Mouse (Mus musculus) lung, postnatal 10 days (tissue): ENCODE data around the gene Podn.
A peak's percentile ranks its signal among the peaks of the same experiment; 100 is the strongest.
"Not testable (repeated sequence)": the region's sequence is repeated elsewhere in the genome, so short reads cannot be mapped to it uniquely, and the experiment has no call there.

Experiments
- DNase-seq: peaks from one replicate; pipeline ENCODE4 v3.0.0; 2021

Podn gene

GRCm38 (mm10) chr4:108096345-108096744 is at the start of gene Podn:
Gene Podn, minus strand, starts transcription at chr4:108096445.
- DNase-seq = no peak

- not testable (repeated sequence) for DNase-seq
Measured at GRCm38 (mm10) chr4:108145554-108145953, 49.3 kb upstream of the Podn start.

DNA sequence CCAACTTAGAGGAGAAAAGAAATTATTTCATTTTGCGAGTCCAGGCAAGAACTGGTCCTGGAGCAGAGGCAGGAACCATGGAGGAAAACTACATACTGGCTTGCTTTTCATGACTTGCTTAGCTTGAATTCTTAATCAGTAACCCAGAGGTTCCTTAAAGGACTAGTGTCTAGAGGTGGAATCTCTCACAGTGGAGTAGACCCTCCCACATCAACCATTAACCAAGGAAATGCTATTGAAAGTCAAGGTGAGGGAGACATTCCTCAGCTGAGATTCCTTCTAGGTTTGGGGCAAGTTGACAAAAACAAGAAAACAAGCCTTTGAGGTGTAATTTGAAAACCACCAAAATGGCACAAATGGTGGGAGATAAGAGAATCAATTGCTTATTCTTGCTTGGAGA is 48.6 kb upstream of the Podn start, which contains the start of gene Scp2:
TSS of gene Scp2 (minus strand) at position 119 of the 400 bp plus-strand sequence.
- DNase-seq = no peak

GRCm38 (mm10) chr4:108143778-108144177 is 47.5 kb upstream of the Podn start:
- DNase-seq = no peak

DNA sequence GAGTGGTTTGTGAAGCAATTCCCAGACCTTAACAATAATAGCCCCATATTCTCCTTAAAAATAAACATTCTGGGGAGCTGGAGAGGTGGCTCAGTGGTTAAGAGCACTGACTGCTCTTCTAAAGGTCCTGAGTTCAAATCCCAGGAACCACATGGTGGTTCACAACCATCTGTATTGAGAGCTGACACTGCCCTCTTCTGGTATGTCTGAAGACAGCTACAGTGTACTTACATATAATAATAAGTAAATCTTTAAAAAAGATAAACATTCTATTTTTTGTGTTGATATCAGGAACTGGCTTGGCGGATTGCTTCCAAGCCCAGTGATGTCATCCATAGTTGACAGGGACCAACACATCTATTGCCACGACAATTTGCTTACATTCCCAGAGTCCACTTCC is 46.9 kb upstream of the Podn start:
- DNase-seq = not testable (repeated sequence)

DNA sequence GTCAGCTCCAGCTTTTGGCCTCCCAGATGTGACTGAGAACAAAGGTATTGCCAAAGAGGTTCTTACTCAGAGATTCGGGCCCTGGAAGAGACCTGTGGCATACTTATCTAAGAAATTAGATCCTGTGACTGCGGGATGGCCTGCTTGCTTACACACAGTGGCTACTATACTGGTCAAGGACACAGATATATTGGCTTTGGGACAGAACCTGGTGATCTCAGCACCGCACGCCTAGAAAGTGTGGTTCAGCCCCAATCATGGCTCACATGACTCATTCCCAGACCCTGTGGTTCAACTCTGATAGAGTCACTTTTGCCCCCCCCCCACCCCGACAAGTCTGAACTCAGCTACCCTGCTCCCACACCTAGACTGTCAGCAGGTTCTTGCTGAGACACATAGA is 40.7 kb upstream of the Podn start:
- no peak for DNase-seq

GRCm38 (mm10) chr4:108130452-108130851 is 34.2 kb upstream of the Podn start:
- DNase-seq = no peak

DNA sequence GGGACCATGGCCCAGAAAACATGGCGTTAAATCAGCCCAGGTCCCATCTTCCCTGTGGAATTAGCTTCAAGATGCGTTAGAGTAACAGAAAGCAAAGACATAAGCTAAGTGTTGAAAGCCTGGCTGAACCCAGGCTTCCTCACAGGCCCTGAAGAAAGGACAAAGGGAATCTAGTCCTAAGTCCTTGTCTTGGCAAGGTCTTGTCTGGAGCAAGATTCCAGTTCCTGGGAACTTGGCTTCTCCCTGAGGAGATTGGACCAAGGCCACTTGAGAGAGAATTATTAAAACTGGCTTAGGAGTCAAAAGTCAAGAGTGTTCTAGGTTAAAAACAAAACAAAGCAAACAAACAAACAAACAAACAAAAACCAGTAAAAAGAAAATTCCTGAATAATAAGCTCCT is 32.1 kb upstream of the Podn start:
- DNase-seq = no peak

DNA sequence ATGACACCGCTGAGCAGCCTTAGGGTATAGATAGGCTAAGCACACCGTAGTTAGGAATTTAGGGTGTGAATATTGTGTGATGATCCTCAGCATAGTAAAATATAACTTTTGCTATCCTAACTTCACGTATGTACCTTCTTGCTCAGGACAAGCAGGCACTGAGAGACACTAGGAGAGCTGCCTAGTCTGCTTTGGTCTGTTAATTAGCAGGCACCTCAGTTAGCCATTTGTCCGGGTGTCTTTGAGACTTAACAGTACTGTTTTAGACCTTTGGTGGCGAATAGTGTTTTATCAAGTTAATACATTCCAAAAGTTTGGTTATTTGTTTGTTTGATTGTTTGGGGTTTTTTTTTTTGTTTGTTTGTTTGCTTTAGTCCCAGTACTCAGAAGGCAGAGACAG is 31.3 kb upstream of the Podn start:
- DNase-seq = no peak

DNA sequence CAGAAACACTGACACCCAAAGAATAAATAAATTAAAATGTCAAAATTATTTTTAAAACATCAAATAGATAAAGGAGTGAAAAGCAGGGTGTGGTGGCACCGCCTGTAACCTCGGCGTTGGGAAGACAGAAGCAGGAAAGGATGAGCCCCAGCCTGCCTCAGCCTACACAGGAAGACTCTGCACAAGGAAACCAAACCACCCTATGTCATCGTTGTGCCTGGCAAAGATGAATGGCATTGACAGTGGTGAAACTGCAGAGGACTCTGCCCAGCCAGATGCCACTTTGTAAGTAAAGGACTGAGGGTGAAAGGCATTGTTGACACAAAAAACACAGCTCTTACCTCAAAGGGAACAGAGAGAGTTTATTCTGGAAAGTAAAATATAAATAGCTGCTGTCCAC is 30.0 kb upstream of the Podn start:
- DNase-seq = no peak

- no peak for DNase-seq
Measured at GRCm38 (mm10) chr4:108124104-108124503, 27.9 kb upstream of the Podn start.

DNA sequence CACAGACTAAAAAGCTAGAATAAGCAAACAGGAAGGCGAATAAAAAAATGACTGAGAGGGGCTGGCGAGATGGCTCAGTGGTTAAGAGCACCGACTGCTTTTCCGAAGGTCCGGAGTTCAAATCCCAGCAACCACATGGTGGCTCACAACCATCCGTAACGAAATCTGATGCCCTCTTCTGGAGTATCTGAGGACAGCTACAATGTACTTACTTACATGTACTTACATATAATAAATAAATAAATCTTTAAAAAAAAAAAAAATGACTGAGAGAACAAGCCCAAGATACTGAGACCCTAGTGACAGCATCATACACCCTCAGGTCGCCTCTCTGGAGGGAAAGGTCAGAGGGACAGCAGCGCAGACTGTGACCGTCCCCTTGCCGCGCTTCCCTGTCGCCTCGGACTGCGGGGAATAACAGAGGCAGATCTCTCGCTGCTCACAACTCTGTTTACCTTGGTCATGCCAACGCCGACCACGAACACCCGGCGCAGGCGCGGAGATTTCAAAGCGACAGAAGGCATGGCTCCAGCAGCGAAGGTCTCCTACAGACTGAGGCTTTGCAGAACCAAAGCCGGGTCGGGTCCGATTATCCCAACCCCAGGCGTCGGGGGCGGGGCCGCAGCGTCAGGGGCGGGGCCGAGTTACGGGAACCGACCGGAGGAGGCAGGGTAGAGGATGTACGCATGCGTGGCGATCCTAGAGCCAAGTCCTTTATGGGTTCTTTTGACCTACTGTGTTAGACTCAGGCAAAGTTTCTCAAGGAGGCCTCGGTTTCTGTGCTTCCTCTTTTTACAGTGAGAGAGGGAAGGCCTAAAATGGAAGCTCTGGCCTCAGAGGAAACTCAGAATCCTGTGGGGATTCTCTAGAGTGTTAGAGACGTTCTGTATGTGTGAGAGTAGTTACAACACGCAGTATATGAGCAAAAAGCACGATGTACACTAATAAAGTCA is 22.0 kb upstream of the Podn start:
- DNase-seq = peak; percentile 97

DNA sequence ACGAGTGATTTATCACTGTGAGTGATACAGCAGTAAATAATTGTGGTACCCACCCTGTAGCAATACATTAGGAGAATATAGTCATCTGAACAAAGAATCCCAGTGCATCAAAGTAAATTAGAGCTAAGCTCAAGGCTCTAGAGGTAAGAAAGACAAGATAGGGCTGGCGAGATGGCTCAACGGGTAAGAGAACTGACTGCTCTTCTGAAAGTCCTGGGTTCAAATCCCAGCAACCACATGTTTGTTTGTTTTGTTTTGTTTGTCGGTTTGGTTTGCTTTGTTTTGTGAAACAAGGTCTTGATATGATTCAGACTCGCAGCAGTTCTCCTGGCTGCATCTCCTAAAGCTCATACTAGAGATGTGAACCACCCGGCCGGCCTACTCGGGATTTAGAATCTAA is 21.2 kb upstream of the Podn start:
- DNase-seq = peak; percentile 7

- no peak for DNase-seq
Measured at GRCm38 (mm10) chr4:108116466-108116865, 20.2 kb upstream of the Podn start.

- DNase-seq = no peak
Measured at GRCm38 (mm10) chr4:108110706-108111105, 14.5 kb upstream of the Podn start.

GRCm38 (mm10) chr4:108109728-108110127 is 13.5 kb upstream of the Podn start:
- DNase-seq = no peak

GRCm38 (mm10) chr4:108092741-108093397 is 3.4 kb downstream of the Podn start:
- peak; percentile 49 for DNase-seq

DNA sequence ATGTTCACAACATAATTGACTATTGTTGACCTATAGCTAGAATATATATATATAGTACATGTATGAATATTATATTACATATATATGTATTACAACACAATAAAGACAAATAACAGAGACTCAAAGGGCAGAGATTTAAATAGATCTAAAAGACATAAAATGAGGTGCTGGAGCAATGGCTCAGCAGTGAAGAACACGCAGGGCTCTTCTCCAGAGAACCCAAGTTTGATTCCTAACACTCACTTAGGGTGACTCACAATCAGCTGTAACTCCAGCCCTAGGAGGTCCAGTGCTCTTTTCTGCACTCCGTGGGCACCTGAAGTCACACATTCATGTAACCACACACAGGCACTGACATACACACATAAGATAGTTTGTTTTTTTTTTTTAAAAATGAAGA is 12.3 kb downstream of the Podn start:
- no peak for DNase-seq

DNA sequence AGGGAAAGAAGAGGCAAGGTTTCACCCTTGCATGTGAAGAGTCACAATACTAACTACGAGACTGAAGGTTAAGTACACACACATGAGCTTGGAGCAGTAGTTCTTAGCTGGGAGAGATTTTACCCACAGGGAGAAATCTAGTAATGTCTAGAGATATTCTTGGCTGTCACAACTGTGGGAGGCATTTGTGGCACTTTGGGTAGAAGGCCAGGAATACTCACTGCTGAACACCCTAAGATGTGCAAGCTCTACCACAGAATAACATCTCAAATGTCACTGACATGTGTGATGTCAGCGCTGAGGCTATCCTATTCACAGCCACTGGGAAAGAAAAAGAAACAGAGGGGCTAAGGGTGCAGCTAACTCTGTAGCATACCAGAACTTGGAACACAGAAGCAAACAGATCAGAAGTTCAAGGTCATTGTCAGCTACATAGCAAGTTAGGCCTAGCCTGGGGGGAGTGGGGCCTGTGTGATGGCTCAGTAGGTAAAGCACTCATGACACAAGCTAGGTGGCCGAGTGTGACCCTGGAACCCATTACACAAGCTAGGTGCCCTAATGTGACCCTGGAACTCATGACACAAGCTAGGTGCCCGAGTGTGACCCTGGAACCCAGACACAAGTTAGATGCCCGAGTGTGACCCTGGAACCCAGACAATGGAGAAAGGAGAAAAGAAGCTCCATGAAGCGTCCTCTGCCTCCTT is 13.1 kb downstream of the Podn start:
- DNase-seq = no peak

- DNase-seq = no peak
Measured at GRCm38 (mm10) chr4:108082401-108082806, 13.8 kb downstream of the Podn start.

- DNase-seq = no peak
Measured at GRCm38 (mm10) chr4:108080876-108081275, 15.4 kb downstream of the Podn start.

DNA sequence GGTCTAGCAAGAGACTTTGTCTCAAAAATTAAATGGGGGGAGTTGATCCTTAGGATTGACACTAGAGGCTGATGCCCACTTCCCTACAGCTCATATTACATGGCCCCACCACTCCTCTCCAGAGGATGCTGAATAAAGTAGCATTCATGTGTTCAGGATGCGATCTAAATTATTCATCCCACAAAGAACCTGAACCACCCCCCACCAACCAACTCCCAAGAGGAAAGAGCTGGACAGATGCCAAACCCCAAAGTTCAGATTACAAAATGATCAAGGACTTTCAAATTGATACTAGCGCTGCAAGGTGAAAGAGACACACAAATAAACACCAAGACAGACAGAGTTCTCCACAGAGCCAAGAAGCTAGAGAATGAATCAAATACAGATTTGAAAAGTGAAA is 16.5 kb downstream of the Podn start:
- no peak for DNase-seq

GRCm38 (mm10) chr4:108079191-108079590 is 17.1 kb downstream of the Podn start:
- DNase-seq = not testable (repeated sequence)
